Mouse (Mus musculus): Measurements from ENCODE around the gene Gnas. TPM values are rescaled to one million over a fixed set of nuclear protein-coding genes. Genes with fewer than 3 reads are reported as not detected.

The Gnas gene
- total RNA-seq (2023): 100 to 1,000 TPM; 407 to 416 TPM

DNA sequence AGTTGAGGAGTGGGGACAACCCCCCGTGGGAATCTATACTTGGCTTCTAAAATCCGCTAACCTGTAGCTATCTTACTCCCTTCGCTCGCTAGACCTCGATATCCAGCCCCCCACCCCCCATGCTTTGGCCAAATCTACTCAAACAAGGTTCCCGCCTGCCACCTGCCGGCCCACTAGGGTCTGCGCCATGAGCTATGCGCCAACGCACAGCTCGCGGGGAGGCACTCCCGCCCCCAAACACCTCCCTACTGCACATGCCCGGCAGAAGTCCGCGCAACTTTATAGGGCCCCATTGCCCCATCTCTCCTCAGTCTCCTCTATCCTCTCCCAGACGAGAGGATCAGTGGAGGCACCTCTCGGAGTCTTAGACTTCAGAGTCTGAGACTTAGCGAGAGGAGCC lies at the start of gene Gnas:
TSS of gene Gnas (plus strand) at position 310 of the 400 bp plus-strand sequence.

DNA sequence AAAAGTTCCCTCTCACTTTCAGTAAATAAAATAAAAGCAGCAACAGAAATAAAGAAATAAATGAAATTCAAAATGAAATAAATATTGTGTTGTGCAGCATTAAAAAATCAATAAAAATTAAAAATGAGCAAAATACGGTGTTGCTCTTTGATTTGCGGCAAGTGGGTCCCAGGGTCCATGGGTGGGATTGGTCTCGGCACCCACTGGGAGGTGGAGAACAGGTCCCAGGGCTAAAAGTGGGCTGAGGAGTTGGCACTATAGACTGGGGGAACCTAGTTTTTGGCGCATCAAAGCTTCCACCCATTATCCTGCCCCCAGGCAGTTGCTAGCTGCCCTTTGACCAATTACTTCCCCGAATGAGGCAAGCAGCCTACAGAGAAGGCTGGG lies 62.5 kb downstream of the Gnas start, which contains the start of gene Gm20721:
TSS of gene Gm20721 (minus strand) at position 101 of the 387 bp plus-strand sequence.

Other genes starting within 250 kb of the Gnas start
- 10 to 100 TPM; 58.9 to 79.2 TPM for gene Stx16, start 208.0 kb upstream of the Gnas start, total RNA-seq (2023)
- 10 to 100 TPM; 88.7 to 93.9 TPM for gene Npepl1, start 174.0 kb upstream of the Gnas start, total RNA-seq (2023)
- gene Gm20721, start 62.4 kb downstream of the Gnas start, total RNA-seq (2023): under 1 TPM in 1 of 2 experiments, not detected in 1; 0.77 TPM
- gene Nelfcd, start 131.5 kb downstream of the Gnas start, total RNA-seq (2023): 10 to 100 TPM; 40.9 to 55.6 TPM
- 10 to 100 TPM; 23.5 to 33.6 TPM for gene Ctsz, start 154.7 kb downstream of the Gnas start, total RNA-seq (2023)
- gene Tubb1, start 166.4 kb downstream of the Gnas start, total RNA-seq (2023): not detected
- gene Atp5e, start 179.8 kb downstream of the Gnas start, total RNA-seq (2023): 100 to 1,000 TPM; 217 to 265 TPM
- gene Prelid3b, start 188.8 kb downstream of the Gnas start, total RNA-seq (2023): 10 to 100 TPM; 44.3 to 48.2 TPM